Mouse (Mus musculus) splenic B cell, adult 2 months (primary cell): ENCODE results near the gene Msh3.
"Not testable (repeated sequence)": the region's sequence is repeated elsewhere in the genome, so short reads cannot be mapped to it uniquely, and the experiment has no call there.

Source experiments
- DNase-seq: peaks from one replicate; pipeline ENCODE4 v3.0.0-alpha.2; 2011; ENCODE audit warnings: low read depth, low spot score
- H3K27me3 ChIP-seq: 2 replicates; pipeline ENCODE4 v1.6.1; 2012; ENCODE audit warnings: mild to moderate bottlenecking, low read length, moderate library complexity, mixed read lengths; ENCODE audit not compliant: control insufficient read depth, poor library complexity, insufficient read depth, severe bottlenecking
- H3K36me3 ChIP-seq: 2 replicates; pipeline ENCODE4 v1.6.1; 2012; ENCODE audit warnings: mild to moderate bottlenecking, low read length, moderate library complexity, mixed read lengths; ENCODE audit not compliant: control insufficient read depth, poor library complexity, insufficient read depth, severe bottlenecking

Msh3 gene

GRCm38 (mm10) chr13:92252331-92252730 is 102.5 kb downstream of the Msh3 start:
- Histone ChIP-seq H3K27me3 (no peaks in the 10 kb centered on the region), H3K36me3 (peaks cover 10% of the 10 kb centered on the region)
- no peak for DNase-seq

DNA sequence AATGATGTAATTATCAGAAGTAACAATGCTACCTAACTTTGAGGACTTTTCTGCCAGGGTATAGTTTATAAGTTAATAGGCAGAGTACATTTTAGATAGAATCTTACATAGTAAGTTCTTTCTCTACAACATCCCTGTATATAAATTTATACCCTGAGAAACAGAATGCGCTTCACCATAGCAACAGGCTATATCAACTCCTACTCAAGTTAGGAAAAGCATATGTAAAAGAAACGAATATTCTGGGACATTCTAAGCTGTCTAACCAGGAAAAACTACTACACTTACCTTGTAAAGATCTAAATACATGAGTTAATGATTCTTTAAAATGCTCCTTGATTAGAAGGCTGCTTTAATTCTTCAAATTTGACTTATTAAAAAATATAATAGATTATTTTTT is 107.2 kb downstream of the Msh3 start:
- Histone ChIP-seq H3K27me3 (no peaks in the 10 kb centered on the region), H3K36me3 (peaks cover 7% of the 10 kb centered on the region; the same call in 1 of the 2 replicates)
- DNase-seq, result no peak

GRCm38 (mm10) chr13:92246966-92247365 is 107.8 kb downstream of the Msh3 start:
- peaks cover 7% of the 10 kb centered on the region; the same call in 1 of the 2 replicates for H3K36me3 ChIP-seq
- no peak for DNase-seq
- no peaks in the 10 kb centered on the region for H3K27me3 ChIP-seq

- H3K27me3 ChIP-seq, result no peaks in the 10 kb centered on the region
- DNase-seq, result no peak
- H3K36me3 ChIP-seq, result 0 out of 2 replicates have a peak, but pooled peaks cover 5% of the 10 kb centered on the region
Measured at GRCm38 (mm10) chr13:92244731-92245130, 110.1 kb downstream of the Msh3 start.

GRCm38 (mm10) chr13:92241426-92241825 is 113.4 kb downstream of the Msh3 start:
- Histone ChIP-seq H3K36me3 (0 out of 2 replicates have a peak, but pooled peaks cover 2% of the 10 kb centered on the region), H3K27me3 (no peaks in the 10 kb centered on the region)
- no peak for DNase-seq

- no peaks in the 10 kb centered on the region for H3K27me3 ChIP-seq
- no peak for DNase-seq
- H3K36me3 ChIP-seq, result 0 out of 2 replicates have a peak, but pooled peaks cover 7% of the 10 kb centered on the region
Measured at GRCm38 (mm10) chr13:92237887-92238286, 116.9 kb downstream of the Msh3 start.

- Histone ChIP-seq H3K36me3 (0 out of 2 replicates have a peak, but pooled peaks cover 6% of the 10 kb centered on the region), H3K27me3 (no peaks in the 10 kb centered on the region)
- no peak for DNase-seq
Measured at GRCm38 (mm10) chr13:92237016-92237415, 117.8 kb downstream of the Msh3 start.

- 0 out of 2 replicates have a peak, but pooled peaks cover 9% of the 10 kb centered on the region for H3K36me3 ChIP-seq
- H3K27me3 ChIP-seq, result no peaks in the 10 kb centered on the region
- DNase-seq, result no peak
Measured at GRCm38 (mm10) chr13:92232076-92232938, 122.5 kb downstream of the Msh3 start.

DNA sequence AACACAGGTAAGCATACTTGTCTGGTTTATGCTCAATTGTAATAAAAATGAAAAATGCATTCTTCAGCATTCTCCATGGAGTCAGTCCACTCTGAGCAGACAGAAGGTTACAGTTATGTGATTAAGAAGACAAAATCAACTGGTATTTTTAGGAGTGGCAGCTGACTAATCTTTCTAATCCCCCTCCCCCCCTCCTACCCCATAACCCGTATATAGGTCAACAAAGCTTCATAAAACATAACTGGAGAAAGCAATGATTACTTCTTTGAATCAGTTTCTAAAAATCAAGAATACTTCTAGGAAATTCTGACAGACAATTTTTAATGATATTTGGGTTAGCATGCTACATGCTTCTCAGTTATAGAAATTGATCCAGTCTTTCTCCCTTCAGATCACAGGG is 126.8 kb downstream of the Msh3 start:
- Histone ChIP-seq H3K27me3 (no peaks in the 10 kb centered on the region), H3K36me3 (0 out of 2 replicates have a peak, but pooled peaks cover 3% of the 10 kb centered on the region)
- DNase-seq, result no peak

GRCm38 (mm10) chr13:92223567-92223966 is 131.2 kb downstream of the Msh3 start:
- Histone ChIP-seq H3K36me3 (no peaks in the 10 kb centered on the region), H3K27me3 (no peaks in the 10 kb centered on the region)
- no peak for DNase-seq

DNA sequence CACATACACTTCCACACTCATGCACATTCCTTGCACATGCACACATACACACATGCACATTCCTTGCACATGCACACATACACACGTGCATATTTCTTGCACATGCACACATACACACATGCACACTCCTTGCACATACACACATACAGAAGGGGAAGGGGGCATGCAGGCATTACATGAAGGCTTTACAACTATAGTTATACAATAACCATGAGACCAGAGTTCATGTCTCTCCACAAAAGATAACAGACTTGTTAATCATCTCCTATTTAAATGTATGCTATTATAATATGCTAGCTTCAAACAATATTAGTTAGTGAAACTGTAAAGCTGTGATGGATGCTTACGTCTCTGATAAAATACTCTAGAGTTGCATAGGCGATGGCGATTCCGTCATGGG is 132.0 kb downstream of the Msh3 start:
- H3K27me3 ChIP-seq, result no peaks in the 10 kb centered on the region
- DNase-seq, result no peak

DNA sequence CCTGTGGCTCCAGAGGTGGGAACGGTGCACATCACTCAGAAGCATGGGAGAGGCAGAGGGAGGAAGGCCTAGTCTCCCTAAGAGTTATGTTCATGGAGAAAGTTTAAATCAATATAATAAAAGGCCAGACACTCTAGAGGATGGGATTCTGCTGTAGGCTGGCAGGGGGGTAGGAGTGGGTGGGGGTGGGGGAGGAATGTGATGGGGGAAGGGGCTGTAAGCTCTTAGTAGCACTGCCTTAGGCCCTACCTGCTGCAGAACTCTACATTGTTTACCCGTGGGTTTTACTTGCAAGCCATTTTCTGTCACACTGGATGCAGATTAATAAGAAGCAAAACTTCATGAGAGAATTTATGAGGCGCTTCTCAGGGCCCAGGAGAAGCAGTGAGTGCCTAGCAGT is 135.0 kb downstream of the Msh3 start:
- DNase-seq, result no peak
- no peaks in the 10 kb centered on the region for H3K27me3 ChIP-seq
- peaks cover 3% of the 10 kb centered on the region; the same call in 1 of the 2 replicates for H3K36me3 ChIP-seq

More for the DNA sequence above, 132.0 kb downstream of the Msh3 start:
- H3K36me3 ChIP-seq, result no peaks in the 10 kb centered on the region

DNA sequence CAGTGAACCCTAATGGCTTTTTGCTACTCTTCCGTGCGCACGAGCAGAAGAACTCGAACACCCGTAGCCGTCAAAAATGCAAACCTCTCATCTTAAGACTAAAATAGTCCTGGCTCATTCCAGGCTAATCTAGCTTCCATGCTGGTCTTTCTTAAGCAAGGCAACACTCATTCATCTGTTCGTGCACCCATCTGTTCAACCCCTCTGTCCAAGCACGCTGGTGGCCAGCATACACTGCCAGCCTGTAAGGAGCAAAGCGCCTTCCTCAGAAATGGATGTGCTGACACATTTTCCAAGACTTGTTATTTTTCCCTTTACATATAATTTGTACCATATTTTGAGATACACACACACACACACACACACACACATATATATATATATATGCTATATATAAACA is 137.6 kb downstream of the Msh3 start:
- no peaks in the 10 kb centered on the region for H3K27me3 ChIP-seq
- no peak for DNase-seq
- peaks cover 6% of the 10 kb centered on the region; the same call in 1 of the 2 replicates for H3K36me3 ChIP-seq

- Histone ChIP-seq H3K36me3 (no peaks in the 10 kb centered on the region), H3K27me3 (no peaks in the 10 kb centered on the region)
- DNase-seq, result no peak
Measured at GRCm38 (mm10) chr13:92196860-92197259, 157.9 kb downstream of the Msh3 start.

GRCm38 (mm10) chr13:92193806-92194205 is 161.0 kb downstream of the Msh3 start:
- not testable (repeated sequence) for DNase-seq, H3K27me3 ChIP-seq, H3K36me3 ChIP-seq
